Mouse (Mus musculus): ENCODE data around the gene Bid. TPM values are rescaled to one million over a fixed set of nuclear protein-coding genes. Genes with fewer than 3 reads are reported as not detected.
"Not testable (repeated sequence)": the region's sequence is repeated elsewhere in the genome, so short reads cannot be mapped to it uniquely, and the experiment has no call there.

The Bid gene
- polyA plus RNA-seq, 1 experiment from 2014 or later: 26.8 TPM

DNA sequence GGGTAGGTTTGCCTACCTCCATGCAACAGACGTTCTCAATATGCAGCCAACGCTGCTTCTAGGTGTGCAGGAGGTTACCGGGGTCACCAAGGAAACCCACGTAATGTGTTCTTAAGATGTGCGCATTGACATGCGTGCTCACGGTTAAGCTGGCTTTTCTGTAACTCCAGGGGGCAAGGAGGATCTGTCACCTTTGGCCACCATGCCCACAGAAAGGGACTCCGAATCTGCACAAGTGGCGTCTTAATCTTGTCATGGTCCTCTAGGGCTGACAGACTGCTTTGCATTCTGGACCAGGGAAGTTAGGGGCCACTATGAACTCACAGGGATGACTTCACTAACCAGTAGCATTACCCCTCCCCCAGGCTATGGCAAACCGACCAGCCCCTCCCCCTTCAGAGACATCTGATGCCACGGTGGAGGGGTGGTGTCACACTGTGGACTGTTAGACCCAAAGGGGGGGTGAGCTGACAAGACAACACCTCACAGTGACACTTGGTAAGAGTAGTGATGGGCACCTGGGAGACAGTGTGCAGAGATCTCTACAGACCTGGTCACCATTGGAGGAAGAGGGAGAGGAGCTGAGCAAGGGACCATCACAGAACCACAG is 21.5 kb upstream of the Bid start:
- Histone ChIP-seq H3K27ac (ENCODE audit: low read length) (no peak overlapping the region), H3K9ac (replicated peaks; ENCODE audit: low read length) (no peak overlapping the region), H3K4me2 (replicated peaks; ENCODE audit: low read depth, low read length) (no peak overlapping the region), H3K9me3 (ENCODE audit: low read length) (no peaks in the 10 kb centered on the region), H3K36me3 (ENCODE audit: insufficient read depth, low read length) (peaks cover 17% of the 10 kb centered on the region), H3K27me3 (ENCODE audit: insufficient read depth, low read length) (no peaks in the 10 kb centered on the region), H3K4me3 (ENCODE audit: low read length) (no peak overlapping the region), H3K4me1 (ENCODE audit: insufficient read depth, low read length) (no peaks in the 10 kb centered on the region)
- ATAC-seq (ENCODE audit: low FRiP score, low TSS enrichment): no peak
- WGBS: 76% methylated on average over 11 of the region's 11 CpGs

DNA sequence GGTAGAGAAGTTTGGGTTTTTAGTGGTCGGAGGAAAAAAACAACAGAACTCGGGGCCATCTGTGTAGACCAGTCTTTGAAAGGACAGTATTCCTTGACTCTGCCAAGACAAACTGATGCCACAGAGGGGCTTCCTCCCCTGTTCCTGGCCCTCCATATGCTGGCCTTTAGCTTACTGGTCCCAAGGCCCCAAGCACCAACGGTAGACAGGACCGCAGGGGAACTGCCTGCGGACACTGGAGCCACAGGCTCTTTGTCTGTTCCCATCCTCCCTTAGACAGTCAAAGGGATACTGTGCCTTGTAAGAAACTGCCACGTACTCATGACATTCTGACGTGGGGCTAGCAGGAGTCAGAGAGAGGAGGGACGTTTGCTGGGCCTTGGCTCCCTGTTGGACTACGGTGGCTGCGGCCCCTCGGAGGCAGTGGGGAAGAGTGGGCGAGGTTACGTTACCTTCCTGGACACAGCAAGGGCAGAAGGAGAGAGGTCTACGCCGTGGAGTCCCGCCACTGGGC is 20.5 kb upstream of the Bid start:
- 77% methylated on average over 16 of the region's 16 CpGs for WGBS
- Histone ChIP-seq H3K9ac (replicated peaks; ENCODE audit: low read length) (no peak overlapping the region), H3K27me3 (ENCODE audit: insufficient read depth, low read length) (no peaks in the 10 kb centered on the region), H3K36me3 (ENCODE audit: insufficient read depth, low read length) (peaks cover 26% of the 10 kb centered on the region), H3K9me3 (ENCODE audit: low read length) (no peaks in the 10 kb centered on the region), H3K27ac (ENCODE audit: low read length) (no peak overlapping the region), H3K4me2 (replicated peaks; ENCODE audit: low read depth, low read length) (no peak overlapping the region), H3K4me1 (ENCODE audit: insufficient read depth, low read length) (no peaks in the 10 kb centered on the region), H3K4me3 (ENCODE audit: low read length) (no peak overlapping the region)
- ATAC-seq (ENCODE audit: low FRiP score, low TSS enrichment): no peak

DNA sequence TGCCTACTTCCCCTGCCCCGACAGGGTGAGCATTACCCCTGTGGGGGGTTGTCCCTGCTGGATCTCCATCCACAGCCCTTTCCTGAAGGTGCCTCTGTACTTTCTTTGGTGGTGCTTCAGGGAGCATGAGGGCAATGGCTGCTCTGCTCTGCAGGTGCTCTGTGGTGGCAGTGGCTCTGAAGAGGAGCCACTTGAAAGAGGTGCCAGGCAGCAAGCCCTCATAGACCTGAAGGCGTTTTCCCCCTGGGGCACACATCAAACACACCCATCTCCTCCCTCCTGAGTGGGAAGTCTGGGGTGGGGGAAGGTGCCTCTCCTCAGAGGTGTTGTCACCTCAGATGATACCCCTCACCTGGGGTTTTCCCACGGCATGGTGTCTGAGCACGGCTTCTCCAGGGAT is 17.5 kb upstream of the Bid start:
- Histone ChIP-seq H3K9me3 (ENCODE audit: low read length) (no peaks in the 10 kb centered on the region), H3K9ac (replicated peaks; ENCODE audit: low read length) (no peak overlapping the region), H3K4me3 (ENCODE audit: low read length) (no peak overlapping the region), H3K4me2 (replicated peaks; ENCODE audit: low read depth, low read length) (no peak overlapping the region), H3K27ac (ENCODE audit: low read length) (no peak overlapping the region), H3K4me1 (ENCODE audit: insufficient read depth, low read length) (no peaks in the 10 kb centered on the region), H3K27me3 (ENCODE audit: insufficient read depth, low read length) (no peaks in the 10 kb centered on the region), H3K36me3 (ENCODE audit: insufficient read depth, low read length) (peaks cover 33% of the 10 kb centered on the region)
- 76% methylated on average over 4 of the region's 4 CpGs for WGBS
- ATAC-seq (ENCODE audit: low FRiP score, low TSS enrichment): no peak

DNA sequence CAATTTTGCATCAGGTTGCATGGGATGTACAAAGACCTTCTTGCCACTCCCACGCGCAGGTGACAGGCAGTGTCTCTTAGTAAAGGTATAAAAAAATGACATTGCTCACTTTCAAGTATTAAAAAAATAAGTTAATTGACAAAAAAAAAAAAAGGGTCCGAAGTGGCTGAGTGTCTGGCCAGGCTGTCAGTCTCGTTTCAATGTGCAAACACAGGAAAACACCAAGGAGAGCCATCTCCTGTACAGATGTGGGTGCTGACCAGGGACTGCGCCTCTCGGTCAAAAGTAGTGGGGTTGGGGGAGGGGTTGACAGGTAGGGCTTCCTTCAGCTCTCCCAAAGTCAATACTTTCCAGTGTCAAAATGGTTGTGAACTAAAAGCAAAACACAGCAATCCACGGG is 17.0 kb upstream of the Bid start:
- ATAC-seq (ENCODE audit: low FRiP score, low TSS enrichment): no peak
- 85% methylated on average over 7 of the region's 7 CpGs for WGBS

DNA sequence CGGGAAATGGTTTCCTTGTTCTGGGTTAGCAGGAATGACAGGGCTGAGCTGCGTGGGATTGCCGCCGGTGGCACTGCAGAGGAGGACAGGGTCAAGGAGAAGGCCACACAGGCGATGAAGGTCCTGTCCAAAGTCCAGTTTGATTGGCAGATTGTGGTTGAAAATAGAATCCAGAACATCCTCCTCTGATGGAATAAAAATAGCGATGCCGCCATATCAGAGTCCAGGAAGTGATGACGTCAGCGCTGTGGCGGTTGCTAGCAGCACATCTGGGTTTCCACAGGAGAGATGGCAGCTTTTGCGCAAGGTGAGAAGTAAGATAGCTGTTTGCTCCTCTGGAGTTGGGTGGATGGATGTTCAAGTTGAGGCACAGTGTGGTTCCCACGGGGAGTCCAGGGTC is 15.9 kb upstream of the Bid start:
- no peak overlapping the region for H3K4me2 ChIP-seq (replicated peaks; ENCODE audit: low read depth, low read length)
- H3K4me3 ChIP-seq (ENCODE audit: low read length): no peak overlapping the region
- no peaks in the 10 kb centered on the region for H3K9me3 ChIP-seq (ENCODE audit: low read length)
- H3K27ac ChIP-seq (ENCODE audit: low read length): no peak overlapping the region
- peaks cover 33% of the 10 kb centered on the region for H3K36me3 ChIP-seq (ENCODE audit: insufficient read depth, low read length)
- 85% methylated on average over 12 of the region's 12 CpGs for WGBS
- H3K4me1 ChIP-seq (ENCODE audit: insufficient read depth, low read length): no peaks in the 10 kb centered on the region
- ATAC-seq (ENCODE audit: low FRiP score, low TSS enrichment): no peak
- H3K9ac ChIP-seq (replicated peaks; ENCODE audit: low read length): no peak overlapping the region
- H3K27me3 ChIP-seq (ENCODE audit: insufficient read depth, low read length): no peaks in the 10 kb centered on the region

More for the DNA sequence above, 17.0 kb upstream of the Bid start:
- H3K27ac ChIP-seq (ENCODE audit: low read length): no peak overlapping the region
- H3K4me1 ChIP-seq (ENCODE audit: insufficient read depth, low read length): no peaks in the 10 kb centered on the region
- no peak overlapping the region for H3K9ac ChIP-seq (replicated peaks; ENCODE audit: low read length)
- H3K4me3 ChIP-seq (ENCODE audit: low read length): no peak overlapping the region
- peaks cover 33% of the 10 kb centered on the region for H3K36me3 ChIP-seq (ENCODE audit: insufficient read depth, low read length)
- no peak overlapping the region for H3K4me2 ChIP-seq (replicated peaks; ENCODE audit: low read depth, low read length)
- H3K9me3 ChIP-seq (ENCODE audit: low read length): no peaks in the 10 kb centered on the region
- H3K27me3 ChIP-seq (ENCODE audit: insufficient read depth, low read length): no peaks in the 10 kb centered on the region

DNA sequence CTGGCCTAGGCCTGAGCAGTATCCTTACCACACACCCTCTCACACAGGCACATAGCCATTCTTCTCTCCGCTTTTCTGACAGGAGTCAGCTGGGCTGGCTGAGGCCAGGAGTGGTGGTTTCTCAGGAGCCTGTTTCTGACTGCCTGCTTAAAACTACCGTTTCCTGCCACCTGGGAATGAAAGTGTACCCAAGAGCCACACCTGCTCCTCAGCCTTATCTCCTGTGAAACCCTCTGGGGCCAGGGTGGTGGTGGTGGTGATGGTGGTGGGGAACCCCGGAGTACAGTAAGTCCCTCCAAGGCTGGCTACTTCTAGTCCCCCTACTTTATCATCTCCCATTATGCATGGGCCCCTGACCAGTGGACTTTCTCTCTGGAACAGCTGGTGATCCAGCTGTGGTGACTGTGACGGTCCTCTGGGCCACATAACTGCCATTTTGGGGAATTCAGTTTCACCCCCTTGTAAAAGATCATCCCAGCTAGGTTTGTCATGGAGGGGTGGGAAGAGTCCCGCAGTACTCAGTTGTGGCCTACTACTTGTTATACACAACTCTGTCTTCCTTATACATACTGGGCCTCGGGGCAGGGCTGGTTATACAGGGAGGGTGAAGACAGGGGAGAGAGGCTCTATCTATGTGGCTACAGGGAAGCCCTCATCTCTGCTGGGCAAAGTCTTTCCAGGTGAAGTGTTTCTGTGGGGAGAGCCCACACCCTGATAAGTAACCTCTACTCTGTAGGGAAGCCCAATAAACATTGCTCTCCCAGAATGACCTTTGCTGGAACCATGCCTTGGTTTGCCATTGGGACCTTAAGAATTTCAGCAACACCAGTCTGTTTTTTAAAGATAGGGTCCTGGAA is 14.0 kb upstream of the Bid start:
- Histone ChIP-seq H3K27ac (ENCODE audit: low read length) (no peak overlapping the region), H3K4me2 (replicated peaks; ENCODE audit: low read depth, low read length) (no peak overlapping the region), H3K9me3 (ENCODE audit: low read length) (no peaks in the 10 kb centered on the region), H3K4me1 (ENCODE audit: insufficient read depth, low read length) (no peaks in the 10 kb centered on the region), H3K27me3 (ENCODE audit: insufficient read depth, low read length) (no peaks in the 10 kb centered on the region), H3K9ac (replicated peaks; ENCODE audit: low read length) (no peak overlapping the region), H3K36me3 (ENCODE audit: insufficient read depth, low read length) (peaks cover 33% of the 10 kb centered on the region), H3K4me3 (ENCODE audit: low read length) (no peak overlapping the region)
- no peak for ATAC-seq (ENCODE audit: low FRiP score, low TSS enrichment)
- 80% methylated on average over 6 of the region's 6 CpGs for WGBS

DNA sequence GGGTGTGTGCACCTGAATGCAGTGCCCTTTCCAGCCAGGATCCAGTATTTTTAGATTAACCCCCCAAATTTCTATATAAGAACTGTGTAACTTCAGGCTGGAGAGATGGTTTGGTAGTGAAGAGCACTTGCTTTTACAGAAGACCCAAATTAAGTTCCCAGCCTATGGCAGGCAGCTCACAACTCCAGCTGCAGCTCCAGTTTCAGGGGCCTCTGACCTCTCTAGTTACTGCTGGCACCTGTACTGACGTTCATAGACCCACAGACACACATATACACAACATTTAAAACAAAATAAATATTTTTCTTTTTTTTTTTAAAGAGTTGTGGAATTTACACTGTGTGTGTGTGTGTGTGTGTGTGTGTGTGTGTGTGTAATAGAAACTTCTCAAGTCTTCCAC is 12.8 kb upstream of the Bid start:
- no peaks in the 10 kb centered on the region for H3K4me1 ChIP-seq (ENCODE audit: insufficient read depth, low read length)
- H3K27ac ChIP-seq (ENCODE audit: low read length): no peak overlapping the region
- no peak overlapping the region for H3K4me2 ChIP-seq (replicated peaks; ENCODE audit: low read depth, low read length)
- H3K9ac ChIP-seq (replicated peaks; ENCODE audit: low read length): no peak overlapping the region
- no peak overlapping the region for H3K4me3 ChIP-seq (ENCODE audit: low read length)
- peaks cover 28% of the 10 kb centered on the region for H3K36me3 ChIP-seq (ENCODE audit: insufficient read depth, low read length)
- H3K9me3 ChIP-seq (ENCODE audit: low read length): no peaks in the 10 kb centered on the region
- 25% methylated on average over 1 of the region's 1 CpGs for WGBS
- H3K27me3 ChIP-seq (ENCODE audit: insufficient read depth, low read length): no peaks in the 10 kb centered on the region
- ATAC-seq (ENCODE audit: low FRiP score, low TSS enrichment): no peak

DNA sequence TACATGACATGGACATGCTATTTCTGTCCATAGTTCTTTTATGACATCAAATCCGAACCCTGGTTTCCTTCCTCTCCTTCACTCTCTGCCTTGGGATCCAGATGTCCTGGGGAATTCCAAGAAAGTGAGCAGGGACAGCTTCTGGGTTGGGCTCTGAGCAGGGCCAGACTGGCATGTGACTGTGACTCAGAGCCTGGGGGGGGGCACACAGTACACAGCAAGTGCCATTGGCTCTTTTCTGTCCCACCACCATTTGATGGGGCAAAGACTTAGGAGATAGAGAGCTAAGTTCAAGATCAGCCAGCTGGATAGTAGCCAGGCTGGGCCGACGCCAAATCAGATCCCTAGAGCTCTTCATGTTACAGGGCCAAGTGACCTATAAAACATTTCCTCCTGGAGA is 11.1 kb upstream of the Bid start:
- Histone ChIP-seq H3K4me2 (replicated peaks; ENCODE audit: low read depth, low read length) (no peak overlapping the region), H3K27ac (ENCODE audit: low read length) (no peak overlapping the region), H3K4me1 (ENCODE audit: insufficient read depth, low read length) (no peaks in the 10 kb centered on the region), H3K9me3 (ENCODE audit: low read length) (no peaks in the 10 kb centered on the region), H3K9ac (replicated peaks; ENCODE audit: low read length) (no peak overlapping the region), H3K4me3 (ENCODE audit: low read length) (no peak overlapping the region), H3K27me3 (ENCODE audit: insufficient read depth, low read length) (no peaks in the 10 kb centered on the region), H3K36me3 (ENCODE audit: insufficient read depth, low read length) (peaks cover 13% of the 10 kb centered on the region)
- ATAC-seq (ENCODE audit: low FRiP score, low TSS enrichment): no peak
- WGBS: 40% methylated on average over 3 of the region's 3 CpGs

DNA sequence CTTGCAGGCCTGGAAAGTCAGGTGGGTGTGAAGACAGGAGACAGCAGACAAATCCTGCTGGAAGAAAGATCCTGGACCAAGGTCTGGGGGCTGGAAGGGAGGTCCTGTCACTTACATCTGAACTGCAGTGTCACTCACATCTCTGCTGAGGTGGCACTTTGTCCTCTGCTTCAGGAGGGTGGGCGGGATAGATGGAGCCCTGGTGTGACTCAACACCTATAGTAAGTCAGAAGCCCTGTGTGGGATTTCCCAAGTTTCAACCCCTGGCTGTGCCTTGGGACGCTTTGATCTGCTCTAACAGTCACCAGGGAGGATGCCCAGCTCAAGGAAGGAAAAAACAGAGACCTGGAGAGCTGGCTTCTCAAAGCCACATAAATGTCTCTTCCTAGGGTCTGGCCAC is 10.2 kb upstream of the Bid start:
- 45% methylated on average over 2 of the region's 2 CpGs for WGBS
- no peak overlapping the region for H3K4me3 ChIP-seq (ENCODE audit: low read length)
- no peaks in the 10 kb centered on the region for H3K4me1 ChIP-seq (ENCODE audit: insufficient read depth, low read length)
- no peak for ATAC-seq (ENCODE audit: low FRiP score, low TSS enrichment)
- H3K36me3 ChIP-seq (ENCODE audit: insufficient read depth, low read length): 0 out of 2 replicates have a peak, but pooled peaks cover 4% of the 10 kb centered on the region
- H3K27ac ChIP-seq (ENCODE audit: low read length): no peak overlapping the region
- H3K27me3 ChIP-seq (ENCODE audit: insufficient read depth, low read length): no peaks in the 10 kb centered on the region
- H3K9ac ChIP-seq (replicated peaks; ENCODE audit: low read length): no peak overlapping the region
- H3K4me2 ChIP-seq (replicated peaks; ENCODE audit: low read depth, low read length): no peak overlapping the region
- H3K9me3 ChIP-seq (ENCODE audit: low read length): no peaks in the 10 kb centered on the region

DNA sequence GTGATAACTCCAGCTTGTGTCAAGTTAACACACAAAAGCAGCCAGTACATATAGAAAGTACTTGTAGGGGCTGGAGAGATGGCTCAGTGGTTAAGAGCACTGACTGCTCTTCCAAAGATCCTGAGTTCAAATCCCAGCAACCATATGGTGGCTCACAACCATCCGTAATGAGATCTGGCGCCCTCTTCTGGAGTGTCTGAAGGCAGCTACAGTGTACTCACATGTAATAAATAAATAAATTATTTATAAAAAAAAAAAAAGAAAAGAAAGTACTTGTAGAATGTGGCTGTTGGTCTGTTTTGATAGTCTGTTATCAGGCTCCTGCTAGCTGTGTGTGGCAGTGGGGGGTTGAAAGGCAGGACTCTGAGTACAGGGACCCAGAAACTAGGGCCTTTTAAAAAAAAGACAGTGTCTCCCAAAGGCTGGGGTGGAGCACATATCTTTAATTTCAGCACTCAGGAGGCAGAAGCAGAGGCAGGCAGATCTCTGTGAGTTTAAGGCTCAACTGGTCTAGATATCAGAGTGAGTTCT is 8.2 kb upstream of the Bid start:
- WGBS: 90% methylated on average over 2 of the region's 2 CpGs
- H3K27ac ChIP-seq (ENCODE audit: low read length); H3K4me1 ChIP-seq (ENCODE audit: insufficient read depth, low read length): not testable (repeated sequence)

More for the DNA sequence above, 8.2 kb upstream of the Bid start:
- not testable (repeated sequence) for ATAC-seq (ENCODE audit: low FRiP score, low TSS enrichment); H3K36me3 ChIP-seq (ENCODE audit: insufficient read depth, low read length); H3K4me3 ChIP-seq (ENCODE audit: low read length); H3K9ac ChIP-seq (replicated peaks; ENCODE audit: low read length); H3K9me3 ChIP-seq (ENCODE audit: low read length); H3K27me3 ChIP-seq (ENCODE audit: insufficient read depth, low read length); H3K4me2 ChIP-seq (replicated peaks; ENCODE audit: low read depth, low read length)

Measured in kidney, embryonic 16.5 days (tissue).